Mouse (Mus musculus) cerebellum, adult 11 months (tissue): ENCODE results near the gene Olfr1247.
"Not testable (repeated sequence)": the region's sequence is repeated elsewhere in the genome, so short reads cannot be mapped to it uniquely, and the experiment has no call there.

Experiments used
- DNase-seq: peaks from one replicate; pipeline ENCODE4 v3.0.0; 2022

Gene Olfr1247

DNA sequence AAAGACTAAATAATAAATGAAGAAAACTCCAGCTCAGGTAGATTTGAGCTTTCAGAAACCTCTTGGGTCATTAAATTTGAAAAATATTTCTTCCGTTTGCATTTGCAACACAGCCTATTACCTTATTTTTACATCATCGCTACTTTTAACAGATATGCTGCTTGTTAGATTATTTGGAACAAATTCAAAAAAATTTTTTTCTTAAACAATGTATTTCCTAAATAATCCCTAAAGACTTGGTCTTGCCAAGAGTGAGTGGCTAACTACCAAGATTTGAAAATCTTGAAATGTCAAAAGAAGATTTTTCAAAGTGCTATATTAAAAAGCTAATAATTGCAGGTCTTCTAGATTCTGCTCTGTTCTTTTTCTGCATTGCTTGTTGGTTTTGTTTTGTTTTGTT, at the start of gene Olfr1247:
Gene Olfr1247 (minus strand): TSS at position 101 of the 400 bp plus-strand sequence.
- DNase-seq, result no peak

- no peak for DNase-seq
These were observed 47.4 kb upstream of the Olfr1247 start, which contains the start of gene Olfr1250 for GRCm38 (mm10) chr2:89661367-89661766. Gene Olfr1250 (minus strand): TSS chr2:89661467.

DNA sequence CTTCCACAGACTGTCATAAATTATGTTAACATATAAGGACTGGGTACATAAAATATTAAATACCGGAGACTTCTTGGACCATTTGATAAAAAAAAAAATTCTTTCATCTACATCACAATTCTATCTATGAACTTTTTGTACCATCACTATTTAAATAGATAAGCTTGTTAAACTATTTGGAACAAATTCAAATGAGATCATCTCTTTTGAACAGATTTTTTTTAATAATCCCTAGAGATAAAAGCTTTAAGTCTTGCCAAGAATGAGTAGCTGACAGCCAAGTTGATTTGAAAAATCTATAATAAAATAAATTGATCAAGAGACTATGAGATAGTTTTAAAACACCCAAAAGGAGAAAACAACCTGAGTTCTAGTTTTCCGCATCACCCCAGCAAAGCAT, 21.0 kb upstream of the Olfr1247 start, which contains the start of gene Olfr1249:
Gene Olfr1249 (minus strand): TSS at position 101 of the 400 bp plus-strand sequence.
- DNase-seq, result no peak

DNA sequence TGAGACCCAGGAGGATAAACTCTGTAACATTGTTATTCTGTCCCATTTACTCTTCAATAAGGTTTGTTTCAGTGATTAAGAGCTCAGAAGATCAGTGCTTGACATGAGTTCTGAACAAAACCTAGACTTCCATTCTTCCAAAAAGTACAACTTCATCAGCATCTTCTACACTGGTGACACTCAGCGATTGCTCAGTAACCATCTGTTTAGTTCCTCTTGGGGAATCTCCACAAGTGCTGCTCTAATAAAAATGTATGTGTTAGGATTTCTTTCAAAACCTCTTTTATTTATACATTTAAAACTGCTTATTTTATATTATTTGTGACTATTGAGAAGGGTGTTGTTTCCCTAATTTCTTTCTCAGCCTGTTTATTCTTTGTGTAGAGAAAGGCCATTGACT, 4.2 kb upstream of the Olfr1247 start, which contains the start of gene Olfr1248:
Gene Olfr1248 (minus strand): TSS at position 101 of the 400 bp plus-strand sequence.
- not testable (repeated sequence) for DNase-seq

GRCm38 (mm10) chr2:89593057-89593456, 20.9 kb downstream of the Olfr1247 start, which contains the start of gene Olfr1246:
Gene Olfr1246 (minus strand): TSS chr2:89593157.
- no peak for DNase-seq

DNA sequence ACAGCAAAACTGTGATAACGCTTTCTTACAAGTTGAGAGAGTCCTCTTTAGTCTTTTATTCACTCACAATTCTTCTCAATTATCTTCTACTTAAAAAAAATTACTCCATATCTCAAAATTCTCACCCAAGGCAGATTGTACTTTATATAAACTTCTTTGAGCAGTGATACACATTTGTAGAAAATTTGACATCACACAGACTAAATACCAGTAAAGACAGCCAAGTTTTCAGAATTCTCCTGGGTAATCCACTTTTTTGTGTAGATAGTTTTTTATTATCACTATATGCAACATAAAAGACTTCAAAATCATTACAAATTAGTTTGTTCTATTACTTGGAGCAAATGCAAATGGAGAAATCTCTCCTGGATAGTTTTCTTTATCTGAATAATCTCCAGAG, 35.6 kb downstream of the Olfr1247 start, which contains the start of gene Olfr1245:
Gene Olfr1245 (minus strand): TSS at position 101 of the 400 bp plus-strand sequence.
- DNase-seq, result no peak

DNA sequence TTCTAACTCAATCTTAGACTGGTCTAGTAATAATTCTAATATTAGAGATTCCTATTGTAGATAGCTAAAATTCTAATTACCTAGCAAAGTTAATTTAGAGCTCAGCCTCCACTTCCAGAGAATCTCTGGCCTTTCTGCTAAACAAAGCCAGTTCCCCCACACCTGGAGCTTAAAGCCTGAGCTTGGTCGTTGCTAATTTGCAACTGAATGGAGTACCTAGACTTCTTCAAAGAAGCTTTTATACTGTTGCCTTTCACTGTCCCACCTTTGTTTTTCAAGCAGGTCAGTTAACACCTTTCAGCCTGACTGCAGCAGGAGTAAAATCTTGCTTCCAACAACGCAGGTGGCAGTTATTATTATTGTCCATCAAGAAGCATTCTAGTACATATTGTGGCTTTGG, 51.2 kb downstream of the Olfr1247 start:
- DNase-seq, result not testable (repeated sequence)
